Mouse (Mus musculus) kidney, postnatal 0 days (tissue): ENCODE measurements around the gene Plxna4. TPM values are rescaled to one million over a fixed set of nuclear protein-coding genes. Genes with fewer than 3 reads are reported as not detected.

Experiments used
- ATAC-seq: fragments of 200-750 bp; cut with Nextera tagmentation; replicated peaks from 2 replicates; pipeline ENCODE4 v1.8.0; 2017; ENCODE audit warnings: low read depth, moderate number of reproducible peaks, moderate TSS enrichment, moderate library complexity; ENCODE audit not compliant: low FRiP score
- DNase-seq: peaks from one replicate; pipeline ENCODE4 v3.0.0-alpha.2; 2016; ENCODE audit warnings: low spot score
- H3K27ac ChIP-seq: fragments of 300-500 bp; sonication (generic); 2 replicates; pipeline ENCODE4 v1.5.1; 2014; ENCODE audit warnings: mild to moderate bottlenecking
- H3K27me3 ChIP-seq: fragments of 300-500 bp; sonication (generic); 2 replicates; pipeline ENCODE4 v1.6.1; 2014; ENCODE audit warnings: low read length, mixed read lengths; ENCODE audit not compliant: insufficient read depth
- H3K36me3 ChIP-seq: fragments of 300-500 bp; sonication (generic); 2 replicates; pipeline ENCODE4 v1.6.1; 2014; ENCODE audit warnings: low read length, mixed read lengths; ENCODE audit not compliant: insufficient read depth
- H3K4me1 ChIP-seq: fragments of 300-500 bp; sonication (generic); replicated peaks from 2 replicates; pipeline ENCODE4 v1.6.1; 2014; ENCODE audit warnings: antibody characterized with exemption, low read length, mixed read lengths; ENCODE audit not compliant: insufficient read depth
- H3K4me2 ChIP-seq: fragments of 300-500 bp; sonication (generic); 2 replicates; pipeline ENCODE4 v1.6.1; 2014; ENCODE audit warnings: mild to moderate bottlenecking, low read length, moderate library complexity, mixed read lengths
- H3K4me3 ChIP-seq: fragments of 300-500 bp; sonication (generic); replicated peaks from 2 replicates; pipeline ENCODE4 v1.5.1; 2014; ENCODE audit warnings: low read depth, low read length
- H3K9ac ChIP-seq: fragments of 300-500 bp; sonication (generic); 2 replicates; pipeline ENCODE4 v1.6.1; 2014; ENCODE audit warnings: low read depth, low read length
- H3K9me3 ChIP-seq: fragments of 300-500 bp; sonication (generic); replicated peaks from 2 replicates; pipeline ENCODE4 v1.6.1; 2016; ENCODE audit warnings: low read length, inconsistent platforms, mixed read lengths
- CTCF ChIP-seq: IDR thresholded peaks from 2 replicates; pipeline ENCODE4 v1.5.1; 2016; ENCODE audit warnings: antibody characterized with exemption, low read depth, mild to moderate bottlenecking, moderate library complexity
- WGBS: fragments of 180-500 bp; shearing (Covaris S2); extraction: QIAGEN DNeasy Blood & Tissue Kit; methylation state at CpG from one replicate; pipeline ENCODE4 v1.1.7; 2014; 5-methylcytosine and 5-hydroxymethylcytosine counted together
- polyA plus RNA-seq: library from polyadenylated mRNA; unstranded; fragments of >200 nt; fragmentation: Nextera tagmentation; extraction: Ambion mirVana; gene quantifications from 2 replicates; pipeline ENCODE4 v1.2.1, GENCODE M21; 2015

Plxna4 gene
- polyA plus RNA-seq, 1 experiment from 2014 or later: 0.83 TPM

- WGBS: 93% methylated on average over 1 of the region's 1 CpGs
Observed at GRCm38 (mm10) chr6:32443679-32444078, 144.3 kb downstream of the Plxna4 start.

GRCm38 (mm10) chr6:32439434-32439833, 148.6 kb downstream of the Plxna4 start:
- Histone ChIP-seq H3K9ac (no peak overlapping the region), H3K27me3 (no peaks in the 10 kb centered on the region), H3K36me3 (no peaks in the 10 kb centered on the region), H3K4me2 (no peak overlapping the region), H3K4me3 (no peak overlapping the region), H3K9me3 (no peaks in the 10 kb centered on the region), H3K27ac (no peak overlapping the region), H3K4me1 (no peaks in the 10 kb centered on the region)
- no peak for DNase-seq
- WGBS: 58% methylated on average over 2 of the region's 2 CpGs
- no peak for ATAC-seq
- TF ChIP-seq CTCF: no peak

More at GRCm38 (mm10) chr6:32443679-32444078, 144.3 kb downstream of the Plxna4 start:
- DNase-seq (no peak), ATAC-seq (no peak)
- no peak for TF ChIP-seq CTCF
- Histone ChIP-seq H3K9ac (no peak overlapping the region), H3K27me3 (no peaks in the 10 kb centered on the region), H3K4me2 (no peak overlapping the region), H3K9me3 (no peaks in the 10 kb centered on the region), H3K4me1 (no peaks in the 10 kb centered on the region), H3K36me3 (no peaks in the 10 kb centered on the region), H3K27ac (no peak overlapping the region), H3K4me3 (no peak overlapping the region)

GRCm38 (mm10) chr6:32437219-32437618, 150.8 kb downstream of the Plxna4 start:
- TF ChIP-seq CTCF: no peak

GRCm38 (mm10) chr6:32423124-32423523, 164.9 kb downstream of the Plxna4 start:
- no peak overlapping the region for H3K9ac ChIP-seq
- no peak overlapping the region for H3K27ac ChIP-seq
- no peak overlapping the region for H3K4me2 ChIP-seq
- no peaks in the 10 kb centered on the region for H3K4me1 ChIP-seq
- ATAC-seq (no peak), DNase-seq (no peak)
- H3K27me3 ChIP-seq: no peaks in the 10 kb centered on the region
- H3K4me3 ChIP-seq: no peak overlapping the region
- 62% methylated on average over 2 of the region's 2 CpGs for WGBS
- no peaks in the 10 kb centered on the region for H3K36me3 ChIP-seq
- TF ChIP-seq CTCF: no peak
- H3K9me3 ChIP-seq: no peaks in the 10 kb centered on the region

More at GRCm38 (mm10) chr6:32437219-32437618, 150.8 kb downstream of the Plxna4 start:
- ATAC-seq (no peak), DNase-seq (no peak)
- no peaks in the 10 kb centered on the region for H3K4me1 ChIP-seq
- H3K9me3 ChIP-seq: no peaks in the 10 kb centered on the region
- H3K4me3 ChIP-seq: no peak overlapping the region
- no peaks in the 10 kb centered on the region for H3K36me3 ChIP-seq
- no peak overlapping the region for H3K9ac ChIP-seq
- H3K27ac ChIP-seq: no peak overlapping the region
- 67% methylated on average over 6 of the region's 6 CpGs for WGBS
- H3K27me3 ChIP-seq: no peaks in the 10 kb centered on the region
- no peak overlapping the region for H3K4me2 ChIP-seq

- H3K4me2 ChIP-seq: no peak overlapping the region
- TF ChIP-seq CTCF: no peak
- no peaks in the 10 kb centered on the region for H3K9me3 ChIP-seq
- no peak overlapping the region for H3K4me3 ChIP-seq
- H3K27me3 ChIP-seq: no peaks in the 10 kb centered on the region
- no peaks in the 10 kb centered on the region for H3K36me3 ChIP-seq
- no peak for DNase-seq
- ATAC-seq: no peak
- H3K4me1 ChIP-seq: no peaks in the 10 kb centered on the region
- WGBS: 57% methylated on average over 3 of the region's 3 CpGs
- no peak overlapping the region for H3K27ac ChIP-seq
- no peak overlapping the region for H3K9ac ChIP-seq
Observed at GRCm38 (mm10) chr6:32420610-32421009, 167.4 kb downstream of the Plxna4 start.

- WGBS: 67% methylated on average over 4 of the region's 4 CpGs
- DNase-seq (peak; percentile 16), ATAC-seq (no peak)
Observed at GRCm38 (mm10) chr6:32417351-32417750, 170.6 kb downstream of the Plxna4 start.

GRCm38 (mm10) chr6:32411325-32411724, 176.7 kb downstream of the Plxna4 start:
- H3K9me3 ChIP-seq: no peaks in the 10 kb centered on the region
- no peak overlapping the region for H3K4me2 ChIP-seq
- no peak overlapping the region for H3K9ac ChIP-seq
- DNase-seq (no peak), ATAC-seq (no peak)
- no peak overlapping the region for H3K27ac ChIP-seq
- H3K27me3 ChIP-seq: no peaks in the 10 kb centered on the region
- H3K4me1 ChIP-seq: no peaks in the 10 kb centered on the region
- H3K4me3 ChIP-seq: no peak overlapping the region
- no peaks in the 10 kb centered on the region for H3K36me3 ChIP-seq
- TF ChIP-seq CTCF: no peak
- 71% methylated on average over 5 of the region's 5 CpGs for WGBS

More at GRCm38 (mm10) chr6:32417351-32417750, 170.6 kb downstream of the Plxna4 start:
- Histone ChIP-seq H3K27ac (no peak overlapping the region), H3K9me3 (no peaks in the 10 kb centered on the region), H3K9ac (no peak overlapping the region), H3K4me2 (no peak overlapping the region), H3K4me3 (no peak overlapping the region), H3K36me3 (no peaks in the 10 kb centered on the region), H3K27me3 (no peaks in the 10 kb centered on the region), H3K4me1 (no peaks in the 10 kb centered on the region)
- no peak for TF ChIP-seq CTCF
